Mouse (Mus musculus) left cerebral cortex, adult 8-10 months (tissue): ENCODE measurements around the gene Tmem248. TPM values are rescaled to one million over a fixed set of nuclear protein-coding genes. Genes with fewer than 3 reads are reported as not detected.
"Not testable (repeated sequence)": the region's sequence is repeated elsewhere in the genome, so short reads cannot be mapped to it uniquely, and the experiment has no call there.

Experiments
- DNase-seq, 2 experiments: peaks; one replicate each; pipeline ENCODE4 v3.0.0; 2022; ENCODE audit warnings: low spot score in 2 of 2
- total RNA-seq, 4 experiments: library from RNA; stranded (reverse); gene quantifications; 2 replicates each; pipeline ENCODE4 v1.2.4; 2022

Tmem248 gene
- total RNA-seq, 4 experiments from 2014 or later, result 45.9 to 56.3 (median 50.4) TPM

DNA sequence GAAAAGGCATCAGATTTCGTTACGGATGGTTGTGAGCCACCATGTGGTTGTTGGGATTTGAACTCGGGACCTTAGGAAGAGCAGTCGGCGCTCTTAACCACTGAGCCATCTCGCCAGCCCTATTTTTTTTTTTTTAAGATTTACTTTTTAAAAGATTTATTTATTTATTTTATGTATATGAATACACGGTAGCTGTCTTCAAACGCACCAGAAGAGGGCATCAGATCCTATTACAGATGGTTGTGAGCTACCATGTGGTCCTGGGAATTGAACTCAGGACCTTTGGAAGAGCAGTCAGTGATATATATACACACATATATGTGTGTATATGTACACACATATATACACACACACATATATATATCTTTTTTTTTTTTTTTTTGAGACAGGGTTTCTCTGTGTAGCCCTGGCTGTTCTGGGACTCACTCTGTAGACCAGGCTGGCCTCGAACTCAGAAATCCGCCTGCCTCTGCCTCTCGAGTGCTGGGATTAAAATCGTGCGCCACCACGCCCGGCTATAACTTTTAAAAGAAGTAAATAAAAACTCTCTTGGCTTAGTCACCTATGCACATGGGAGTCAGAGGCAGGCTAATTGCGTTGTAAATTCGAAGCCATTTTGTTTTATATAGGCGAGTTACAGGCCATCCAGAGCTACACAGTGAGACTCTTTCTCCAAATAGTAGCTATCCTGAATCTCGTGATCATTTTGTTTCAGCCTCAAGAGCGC is 39.1 kb downstream of the Tmem248 start:
- DNase-seq, result not testable (repeated sequence)

DNA sequence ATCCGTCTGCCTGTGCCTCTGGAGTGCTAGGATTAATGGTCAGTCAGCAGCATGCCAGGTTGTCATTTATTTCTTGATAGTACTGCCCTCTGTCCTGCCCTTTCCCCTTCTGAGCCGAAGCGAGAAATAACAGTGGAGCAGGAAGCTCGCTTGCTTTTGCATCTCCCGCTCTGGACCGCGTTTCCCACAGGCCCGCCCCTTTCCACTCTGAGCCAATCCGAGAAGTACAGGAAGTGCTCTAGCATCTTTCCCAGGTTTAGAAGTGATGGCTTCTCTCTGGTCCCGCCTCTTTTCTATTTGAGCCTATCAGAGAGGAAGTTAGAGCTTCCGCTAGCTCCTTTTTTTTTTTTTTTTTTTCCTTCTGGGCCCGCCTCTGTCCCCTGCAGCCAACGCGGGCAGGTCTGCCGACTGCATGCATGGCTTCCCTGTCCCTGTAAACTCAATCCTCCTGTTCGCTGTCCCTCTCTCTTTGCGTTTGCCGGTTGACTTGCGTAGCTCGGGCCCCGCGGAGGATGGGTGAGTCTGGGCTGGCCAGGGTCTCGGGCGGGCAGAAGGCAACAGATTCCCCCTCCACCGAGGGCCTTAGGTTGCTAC is 39.9 kb downstream of the Tmem248 start:
- peak; percentile 71 to 93 for DNase-seq

DNA sequence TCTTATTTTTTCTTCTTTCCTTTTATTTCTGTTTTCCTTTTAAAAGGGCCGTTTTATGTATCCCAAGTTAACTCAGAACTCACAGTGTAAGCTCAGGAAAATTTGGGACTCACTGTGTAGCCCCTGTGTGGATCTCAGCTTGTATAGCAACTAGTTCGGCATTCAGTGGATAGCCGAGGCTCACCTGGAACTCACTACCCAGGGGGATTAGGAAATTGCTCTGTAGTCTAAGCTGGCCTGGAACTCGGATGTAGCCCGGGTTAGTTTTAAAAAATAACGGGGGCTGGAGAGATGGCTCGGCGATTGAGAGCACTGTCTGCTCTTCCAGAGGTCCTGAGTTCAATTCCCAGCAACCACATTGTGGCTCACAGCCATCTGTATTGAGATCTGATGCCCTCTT is 40.4 kb downstream of the Tmem248 start:
- DNase-seq, result no peak

DNA sequence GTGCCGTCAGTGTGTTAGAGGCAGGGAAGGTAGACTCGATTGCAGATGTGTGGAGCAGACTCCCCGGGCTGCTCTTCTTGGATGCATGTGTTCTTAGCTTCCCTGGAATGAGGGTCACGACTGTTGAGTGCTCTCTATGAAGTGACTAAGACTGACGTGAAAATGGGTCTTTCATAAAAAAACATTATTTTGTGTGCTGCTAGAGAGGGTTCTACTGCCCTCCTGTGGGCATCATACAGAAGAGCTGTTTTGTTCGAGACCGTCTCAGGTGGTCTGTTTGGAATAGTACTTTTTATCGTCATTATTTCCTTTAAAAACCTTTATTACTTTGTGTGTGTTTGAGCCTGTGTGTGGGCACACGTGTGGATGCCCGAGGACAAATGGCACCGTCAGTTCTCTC is 46.6 kb downstream of the Tmem248 start:
- no peak for DNase-seq

- no peak for DNase-seq
Measured at GRCm38 (mm10) chr5:130264433-130265005, 47.6 kb downstream of the Tmem248 start.

GRCm38 (mm10) chr5:130266651-130267050 is 49.8 kb downstream of the Tmem248 start:
- no peak for DNase-seq

DNA sequence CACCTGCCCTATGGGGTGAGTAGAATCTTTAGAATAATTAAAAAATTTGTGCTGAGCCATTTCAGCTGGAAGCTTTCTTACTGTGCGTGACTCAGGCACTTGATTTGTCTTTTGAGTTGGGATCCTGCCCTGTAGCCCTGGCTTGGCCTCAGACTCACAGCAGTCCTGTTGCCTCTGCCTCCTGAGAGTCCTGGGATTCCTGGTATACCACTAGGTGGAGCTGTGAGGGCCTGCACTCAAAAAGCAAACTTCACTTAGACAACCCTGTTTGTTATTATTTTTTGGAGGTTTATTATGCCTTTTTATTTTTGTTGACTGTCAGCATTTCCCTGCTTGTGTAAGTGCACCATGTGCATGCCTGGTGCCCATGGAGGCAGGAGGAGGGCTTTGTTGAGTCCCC is 50.4 kb downstream of the Tmem248 start:
- no peak for DNase-seq

DNA sequence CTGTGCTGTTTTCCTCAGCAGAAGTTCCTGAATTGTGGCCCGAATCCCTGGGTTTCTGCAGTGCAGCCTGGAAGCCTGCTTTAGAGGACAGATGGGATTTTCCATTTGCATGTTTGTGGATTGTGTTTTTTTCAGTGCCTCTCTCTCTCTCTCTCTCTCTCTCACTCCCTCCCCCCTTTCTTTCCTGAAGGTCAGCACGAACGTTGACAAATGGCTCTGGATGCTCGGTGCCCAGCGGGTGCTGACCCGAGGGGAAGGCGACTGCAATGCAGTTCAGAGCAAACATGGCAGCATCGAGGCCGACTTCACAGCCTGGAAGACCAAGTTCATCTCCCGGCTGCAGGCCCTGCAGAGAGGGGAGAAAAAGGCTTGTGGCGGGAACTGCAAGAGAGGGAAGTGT is 52.1 kb downstream of the Tmem248 start:
- no peak for DNase-seq

DNA sequence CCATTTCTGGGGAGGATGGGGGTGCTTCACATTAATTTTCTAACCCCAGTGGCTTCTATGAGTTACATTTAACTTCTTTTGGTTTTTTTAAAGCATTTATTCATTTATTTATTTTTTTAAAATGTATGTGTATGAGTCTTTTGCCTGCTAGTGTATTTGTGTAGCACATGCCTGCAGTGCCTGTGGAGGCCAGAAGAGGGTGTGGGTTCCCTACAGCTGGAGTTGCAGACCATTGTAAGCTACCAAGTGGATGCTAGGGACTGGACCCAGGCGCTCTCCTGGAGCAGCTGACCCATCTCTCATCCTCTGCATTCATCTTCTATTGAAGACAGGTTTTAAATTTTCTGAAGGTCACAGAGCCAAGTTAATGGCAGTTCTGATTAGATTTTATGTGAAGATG is 55.5 kb downstream of the Tmem248 start:
- no peak for DNase-seq

DNA sequence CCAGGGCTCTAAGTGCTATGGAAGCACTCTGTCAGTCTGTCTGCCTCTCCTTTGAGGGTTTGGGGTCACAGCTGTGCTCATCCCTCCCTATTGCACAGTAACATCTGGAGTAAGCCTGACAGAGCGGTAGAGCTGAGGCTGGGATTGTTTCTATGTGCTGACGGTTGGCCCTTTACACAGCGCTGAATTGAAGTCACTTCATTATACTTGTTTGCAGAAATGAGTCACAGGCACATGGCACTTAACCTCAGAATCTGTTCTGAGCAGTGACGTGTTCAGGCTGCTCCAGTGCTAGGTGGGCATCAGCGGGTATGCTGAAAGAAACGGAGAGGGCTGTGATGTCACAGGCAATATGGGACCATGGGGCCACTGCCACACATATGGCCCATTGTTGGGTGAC is 56.2 kb downstream of the Tmem248 start:
- no peak for DNase-seq

DNA sequence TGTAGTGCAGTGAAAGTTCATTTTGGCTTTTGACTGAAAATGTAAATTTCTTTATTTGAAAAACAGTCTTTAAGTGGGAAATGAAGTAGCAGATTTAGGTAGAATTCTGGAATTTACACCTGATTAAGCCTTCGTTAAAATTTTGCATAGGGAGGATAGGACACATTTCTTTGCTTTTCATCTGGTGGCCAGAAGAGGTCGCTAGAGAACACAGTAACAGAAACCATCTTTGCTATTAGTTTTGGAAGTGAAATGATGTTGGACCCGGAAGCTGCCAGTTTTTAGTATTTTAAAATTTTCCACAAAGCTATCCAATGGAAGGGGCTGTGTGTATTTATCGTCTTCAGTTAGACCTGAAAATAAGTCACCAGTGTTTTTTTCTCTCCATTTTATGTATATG is 58.6 kb downstream of the Tmem248 start:
- no peak for DNase-seq

GRCm38 (mm10) chr5:130278011-130278472 is 61.2 kb downstream of the Tmem248 start:
- DNase-seq, result no peak

GRCm38 (mm10) chr5:130283079-130283732 is 66.3 kb downstream of the Tmem248 start:
- no peak for DNase-seq

DNA sequence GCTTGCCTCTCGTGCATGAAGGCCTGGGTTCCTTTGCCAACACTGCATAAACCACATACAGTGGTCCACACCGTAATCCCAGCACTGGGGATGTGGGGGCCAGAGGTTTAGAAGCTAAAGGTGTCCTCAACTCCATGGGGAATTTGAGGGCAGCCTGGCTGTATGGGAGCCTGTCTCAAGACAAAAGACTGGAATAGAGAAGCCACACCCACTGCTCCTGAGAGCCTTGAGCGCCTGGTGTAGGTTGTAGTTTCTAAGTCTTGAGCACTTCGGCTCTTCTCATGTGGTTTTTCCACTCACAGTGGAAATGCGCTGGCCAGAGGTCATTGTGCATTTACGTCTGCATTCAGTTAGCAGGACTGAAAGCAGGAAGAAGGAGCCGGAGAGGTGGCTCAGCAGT is 71.2 kb downstream of the Tmem248 start:
- no peak for DNase-seq

DNA sequence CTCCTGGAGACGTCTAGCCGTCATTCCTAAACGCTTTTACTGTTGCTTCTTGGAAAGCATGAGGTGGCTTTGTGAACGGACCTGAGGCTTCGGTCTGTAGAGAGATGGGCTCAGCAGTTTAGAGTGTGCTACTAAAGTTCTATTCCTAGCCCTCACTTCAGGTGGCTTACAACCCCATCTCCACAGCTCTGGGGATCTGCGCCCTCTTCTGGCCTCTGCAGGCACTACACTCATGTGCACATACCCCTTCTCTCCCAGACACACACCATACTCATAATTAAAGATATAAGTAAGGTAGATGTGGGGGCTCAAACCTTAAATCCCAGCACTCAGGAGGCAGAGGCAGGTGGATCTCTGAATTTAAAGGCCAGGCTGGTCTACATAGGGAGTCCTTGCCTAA is 73.4 kb downstream of the Tmem248 start:
- no peak for DNase-seq

DNA sequence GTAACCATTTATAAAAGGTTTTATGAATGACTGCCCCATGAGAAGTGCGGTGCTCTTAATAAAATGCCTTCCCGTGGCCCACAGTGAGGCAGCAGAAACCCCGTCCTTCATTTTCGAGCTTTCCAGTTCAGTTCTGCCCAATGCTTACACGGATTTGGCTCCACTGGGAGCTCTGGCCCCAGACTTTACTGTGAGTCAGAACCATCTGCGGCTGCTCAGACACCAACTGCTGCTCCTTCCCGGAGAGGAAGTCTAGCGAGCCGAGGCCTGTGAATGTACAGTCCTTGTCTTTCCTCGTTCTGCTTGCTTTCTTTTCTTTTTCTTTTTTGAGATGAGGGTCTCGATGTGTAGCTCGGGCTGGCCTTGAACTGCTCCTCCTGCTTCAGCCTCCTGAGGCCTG is 73.9 kb downstream of the Tmem248 start:
- DNase-seq, result peak in 1 of 2 experiments; percentile 37

DNA sequence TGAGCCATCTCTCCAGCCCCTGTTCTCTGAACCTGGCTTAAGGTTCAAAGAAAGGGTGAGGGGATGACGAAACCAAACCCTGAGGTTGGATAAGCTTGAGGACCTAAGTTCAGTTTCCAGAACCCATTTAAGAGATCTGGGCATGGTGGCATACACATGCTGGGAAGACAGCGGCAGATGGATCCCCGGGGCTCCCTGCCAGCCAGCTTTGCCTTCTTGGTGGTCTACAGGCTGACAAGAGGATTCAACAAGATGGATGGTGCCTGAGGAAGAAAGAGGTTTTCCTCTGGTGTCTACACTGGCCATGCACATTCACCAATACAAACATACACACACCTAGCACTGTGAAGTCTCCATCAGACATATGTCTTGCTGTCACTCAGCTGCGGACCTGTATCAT is 76.1 kb downstream of the Tmem248 start:
- DNase-seq, result no peak

Other genes with a start within 250 kb of the Tmem248 start
- 10 to 100 TPM; 12.7 to 40.4 (median 22.1) TPM for gene Gusb, start 214.0 kb upstream of the Tmem248 start, total RNA-seq
- gene Asl, start 187.8 kb upstream of the Tmem248 start, total RNA-seq, result 10 to 100 TPM; 22.9 to 28.0 (median 25.9) TPM
- 10 to 100 TPM; 26.7 to 32.6 (median 30.1) TPM for gene Crcp, start 187.8 kb upstream of the Tmem248 start, total RNA-seq
- 10 to 100 TPM; 34.4 to 39.4 (median 36.7) TPM for gene Tpst1, start 143.8 kb upstream of the Tmem248 start, total RNA-seq
- gene Kctd7, start 72.2 kb upstream of the Tmem248 start, total RNA-seq, result 10 to 100 TPM; 10.6 to 15.2 (median 13.0) TPM
- gene Rabgef1, start 45.3 kb upstream of the Tmem248 start, total RNA-seq, result 10 to 100 TPM; 50.7 to 60.7 (median 53.0) TPM
- gene Sbds, start 38.4 kb downstream of the Tmem248 start, total RNA-seq, result 10 to 100 TPM; 77.8 to 89.1 (median 86.8) TPM
- gene Tyw1, start 38.5 kb downstream of the Tmem248 start, total RNA-seq, result 10 to 100 TPM; 15.5 to 19.7 (median 16.5) TPM
- 100 to 1,000 TPM; 131 to 176 (median 150) TPM for gene Caln1, start 152.4 kb downstream of the Tmem248 start, total RNA-seq
- gene A330070K13Rik, start 167.6 kb downstream of the Tmem248 start, total RNA-seq, result 1 to 10 TPM in 2 of 4 experiments, under 1 TPM in 2; 0.63 to 1.2 (median 1.0) TPM